Mouse (Mus musculus) frontal cortex, postnatal 10 days (tissue): ENCODE results near the gene Epn1.
A peak's percentile ranks its signal among the peaks of the same experiment; 100 is the strongest.
"Not testable (repeated sequence)": the region's sequence is repeated elsewhere in the genome, so short reads cannot be mapped to it uniquely, and the experiment has no call there.

ENCODE experiments used
- DNase-seq, 2 experiments: peaks; one replicate each; pipeline ENCODE4 v3.0.0; 2022; ENCODE audit warnings: low spot score in 2 of 2, mixed read lengths in 1 of 2

The Epn1 gene

GRCm38 (mm10) chr7:5058631-5059030 is 21.4 kb upstream of the Epn1 start:
- no peak for DNase-seq

DNA sequence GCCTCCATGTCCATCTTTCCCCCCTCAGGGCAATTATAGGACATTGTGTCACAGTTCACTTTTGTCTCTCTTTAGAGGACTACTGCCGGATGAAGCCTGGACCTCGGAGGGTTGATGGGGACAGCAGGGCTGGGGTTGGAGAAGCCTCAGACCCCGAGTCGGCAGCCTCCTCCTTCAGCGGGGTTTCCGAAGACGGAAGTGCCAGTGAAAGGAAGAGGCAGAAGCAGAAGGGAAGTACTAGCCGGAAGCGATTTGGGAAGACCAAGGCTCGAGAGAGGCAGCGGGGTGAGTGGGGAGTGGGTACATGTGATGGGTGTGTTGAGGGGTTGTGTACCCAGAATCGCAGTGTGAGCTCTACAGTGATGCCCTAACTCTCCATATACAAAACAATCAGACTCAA is 20.6 kb upstream of the Epn1 start:
- DNase-seq: no peak

DNA sequence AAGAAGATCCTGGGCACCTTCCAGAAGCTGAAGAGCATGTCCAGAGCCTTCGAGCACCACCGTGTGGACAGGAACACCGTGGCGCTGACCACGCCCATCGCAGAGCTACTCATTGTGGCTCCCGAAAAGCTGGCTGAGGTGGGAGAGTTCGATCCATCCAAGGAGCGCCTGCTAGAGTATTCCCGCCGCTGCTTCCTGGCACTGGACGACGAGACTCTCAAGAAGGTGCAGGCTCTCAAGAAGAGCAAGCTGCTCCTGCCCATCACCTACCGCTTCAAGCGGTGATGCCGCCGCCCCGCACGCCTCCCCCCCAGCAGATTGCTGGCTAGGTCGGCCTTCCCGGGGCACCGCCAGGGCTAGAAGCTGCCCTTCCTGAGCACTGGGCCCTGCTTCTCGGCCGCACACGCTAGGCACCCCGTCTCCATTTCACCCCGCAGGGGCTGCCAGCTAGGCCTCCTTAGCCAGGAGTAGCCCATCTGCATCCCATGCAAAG is 19.8 kb upstream of the Epn1 start:
- DNase-seq: peak; percentile 74 to 78

DNA sequence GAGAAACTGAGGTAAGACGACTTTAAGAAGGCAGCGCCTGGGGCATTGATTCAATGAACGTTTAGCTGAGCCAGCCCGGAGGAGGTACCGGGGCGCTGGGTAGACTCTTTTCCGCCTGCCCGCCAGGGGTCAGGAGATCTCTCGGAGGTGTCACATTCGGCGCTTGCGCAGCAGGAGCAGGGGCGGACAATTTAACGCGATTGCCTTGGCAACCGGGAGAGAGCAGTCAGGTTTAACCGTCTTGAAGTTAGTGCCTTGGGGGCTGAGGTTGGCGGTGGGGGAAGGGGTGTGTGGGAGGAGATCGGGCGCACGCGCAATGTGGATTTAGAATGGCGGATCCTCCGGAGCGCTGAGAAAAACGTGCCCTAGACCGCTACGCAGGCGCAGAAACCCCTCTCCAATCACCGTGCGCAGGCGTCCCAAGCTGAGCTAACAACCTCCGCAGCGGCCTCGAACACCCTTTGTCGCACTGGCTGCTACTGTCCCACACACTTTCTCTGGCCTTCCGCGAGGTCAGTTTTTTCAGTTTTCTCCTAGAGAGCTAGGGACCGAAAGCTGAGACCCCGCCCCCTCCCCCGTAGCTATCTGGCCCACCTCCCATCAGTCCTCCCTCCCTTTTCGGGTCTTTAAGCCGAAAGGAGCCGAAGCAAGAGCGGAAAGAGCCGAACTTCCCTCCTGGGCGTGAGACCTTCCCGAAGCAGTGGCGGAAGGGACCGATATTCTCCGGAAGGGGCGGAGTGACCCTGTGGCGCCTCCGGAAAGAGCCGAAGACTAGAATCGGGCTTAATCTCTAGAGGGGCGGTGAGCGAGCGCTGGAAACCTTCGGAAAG is 18.9 kb upstream of the Epn1 start:
- peak; percentile 97 to 99 for DNase-seq

GRCm38 (mm10) chr7:5061774-5062359 is 18.2 kb upstream of the Epn1 start, which contains the start of gene U2af2:
U2af2 (plus strand) TSS chr7:5062143.
- DNase-seq: peak; percentile 92 to 93

- DNase-seq: no peak
Observed at GRCm38 (mm10) chr7:5062360-5063001, 17.6 kb upstream of the Epn1 start.

DNA sequence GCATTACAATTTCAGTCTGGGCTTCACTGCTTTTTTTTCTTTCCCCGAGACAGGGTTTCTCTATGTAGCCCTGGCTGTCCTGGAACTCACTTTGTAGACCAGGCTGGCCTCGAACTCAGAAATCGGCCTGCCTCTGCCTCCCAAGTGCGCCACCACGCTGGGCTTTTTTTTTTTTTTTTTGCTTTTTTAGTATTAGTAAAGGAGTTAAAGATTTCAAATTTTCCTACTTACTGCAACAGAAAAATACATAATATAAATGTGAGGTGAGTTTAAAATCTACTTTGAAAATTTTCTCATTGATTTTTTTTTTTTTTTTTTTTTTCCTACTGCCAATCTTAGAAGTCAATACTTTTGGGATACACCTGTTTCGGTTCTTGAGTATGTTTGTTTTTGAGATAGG is 15.1 kb upstream of the Epn1 start:
- DNase-seq: no peak

DNA sequence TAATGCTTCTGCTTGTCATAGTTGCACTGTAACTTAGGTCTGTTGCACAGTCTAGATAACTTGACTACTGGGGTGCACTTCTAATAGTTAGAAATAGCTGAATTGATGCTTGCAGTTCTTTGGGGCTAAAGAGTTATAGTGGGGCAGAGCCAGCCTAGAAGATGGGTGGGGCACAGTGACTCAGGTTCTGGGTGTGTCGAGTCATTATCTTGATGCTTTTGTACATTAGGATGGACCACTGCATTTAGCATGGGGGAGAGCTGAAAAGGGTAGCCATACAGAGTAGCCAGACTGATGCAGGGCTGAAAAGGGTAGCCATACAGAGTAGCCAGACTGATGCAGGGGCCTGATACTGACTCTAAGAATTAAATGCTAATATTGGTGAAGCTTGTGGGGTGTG is 6.4 kb upstream of the Epn1 start:
- no peak for DNase-seq

- no peak for DNase-seq
Observed at GRCm38 (mm10) chr7:5074984-5075383, 5.1 kb upstream of the Epn1 start.

DNA sequence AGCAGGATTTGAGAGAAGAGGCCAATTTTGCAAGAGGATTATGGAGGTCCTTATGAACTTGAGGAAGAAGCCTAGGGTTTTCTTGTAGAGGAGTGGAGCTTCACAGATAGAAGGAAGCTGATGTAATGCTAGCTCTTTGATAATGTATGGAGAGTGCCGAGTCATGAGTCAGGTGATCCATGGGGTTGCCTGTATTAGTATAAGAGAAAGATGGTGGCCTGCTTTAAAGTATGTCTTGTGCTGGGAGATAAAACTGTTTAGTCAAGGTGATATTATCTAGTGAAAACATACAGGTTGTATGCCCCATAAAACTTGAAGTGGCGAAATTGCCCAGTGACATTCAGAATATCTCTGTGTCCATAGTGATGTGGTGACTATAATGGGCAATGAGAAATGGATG is 3.1 kb upstream of the Epn1 start:
- DNase-seq: no peak

DNA sequence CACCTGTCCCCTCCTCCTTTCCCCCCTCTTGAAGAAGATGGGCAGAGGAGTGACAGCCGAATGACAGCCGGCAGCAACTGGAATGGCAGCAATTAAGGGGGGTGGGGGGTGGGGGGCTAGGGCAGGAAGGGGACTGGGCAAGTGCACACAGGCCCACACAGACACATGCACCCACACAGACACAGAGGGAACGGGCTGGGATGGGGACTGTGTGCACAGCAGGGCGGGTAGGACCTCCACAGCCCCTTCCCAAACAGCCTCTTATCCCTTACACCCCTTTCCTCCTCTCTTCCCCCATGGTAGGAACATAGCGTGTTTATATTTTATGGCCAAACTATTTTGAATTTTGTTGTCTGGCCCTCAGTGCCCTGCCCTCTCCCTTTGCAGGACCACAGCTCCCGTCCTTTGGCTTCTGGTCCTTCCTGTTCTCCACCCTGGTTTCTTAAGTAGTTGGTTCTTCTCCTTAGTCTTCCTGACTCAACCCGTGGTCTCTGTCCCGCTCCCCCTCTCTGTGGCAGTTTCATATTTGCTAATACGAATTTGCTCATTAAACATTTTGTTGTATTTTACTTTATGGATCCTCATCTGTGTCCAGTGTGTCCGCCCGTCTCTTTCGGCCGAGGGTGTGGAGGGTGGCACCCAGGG is 548 bp upstream of the Epn1 start:
- not testable (repeated sequence) for DNase-seq

DNA sequence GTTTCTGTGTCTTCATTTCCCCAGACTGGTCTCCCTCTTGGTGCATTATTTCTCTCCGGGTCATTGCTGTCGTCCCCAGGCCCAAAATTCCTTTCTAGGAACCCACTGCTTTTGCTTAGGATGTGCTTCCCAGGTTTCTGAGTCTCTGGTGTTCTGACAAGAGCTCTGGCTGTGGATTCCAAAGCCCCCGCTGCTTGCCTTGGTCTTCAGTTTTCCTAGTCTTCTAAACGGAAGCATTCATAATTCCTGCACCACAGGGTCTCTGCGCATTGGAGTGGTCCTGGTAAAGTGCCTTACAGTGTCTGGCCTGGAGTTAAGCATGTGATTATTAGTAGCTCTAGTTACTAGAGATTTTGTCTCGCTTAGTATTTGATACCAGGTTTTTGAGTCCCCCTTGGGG is 780 bp downstream of the Epn1 start:
- no peak for DNase-seq

- DNase-seq: no peak
Observed at GRCm38 (mm10) chr7:5081241-5081640, 1.2 kb downstream of the Epn1 start.

DNA sequence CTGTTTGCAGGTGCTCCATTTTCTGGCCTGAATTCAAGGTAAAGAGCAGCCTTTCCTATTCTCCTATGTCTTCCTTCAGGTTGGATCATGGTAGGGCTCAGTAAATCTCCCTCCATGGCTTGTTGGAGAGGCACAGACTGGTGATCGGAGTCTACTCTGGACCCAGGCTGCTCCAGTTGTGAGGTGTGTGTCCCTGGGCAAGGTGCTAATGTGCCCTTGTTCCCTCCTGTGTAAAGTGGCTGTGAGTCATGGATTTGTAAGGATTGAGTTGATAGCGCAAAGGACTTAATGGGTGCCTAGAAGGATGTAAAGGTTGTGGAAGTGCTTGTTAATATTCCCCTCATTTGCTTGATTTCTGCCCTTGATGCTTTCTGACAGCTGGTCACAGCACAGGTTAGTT is 1.9 kb downstream of the Epn1 start:
- no peak for DNase-seq

- no peak for DNase-seq
Observed at GRCm38 (mm10) chr7:5083325-5084105, 3.5 kb downstream of the Epn1 start.

GRCm38 (mm10) chr7:5085512-5085911 is 5.5 kb downstream of the Epn1 start:
- no peak for DNase-seq

- no peak for DNase-seq
Observed at GRCm38 (mm10) chr7:5086921-5087440, 6.9 kb downstream of the Epn1 start.

DNA sequence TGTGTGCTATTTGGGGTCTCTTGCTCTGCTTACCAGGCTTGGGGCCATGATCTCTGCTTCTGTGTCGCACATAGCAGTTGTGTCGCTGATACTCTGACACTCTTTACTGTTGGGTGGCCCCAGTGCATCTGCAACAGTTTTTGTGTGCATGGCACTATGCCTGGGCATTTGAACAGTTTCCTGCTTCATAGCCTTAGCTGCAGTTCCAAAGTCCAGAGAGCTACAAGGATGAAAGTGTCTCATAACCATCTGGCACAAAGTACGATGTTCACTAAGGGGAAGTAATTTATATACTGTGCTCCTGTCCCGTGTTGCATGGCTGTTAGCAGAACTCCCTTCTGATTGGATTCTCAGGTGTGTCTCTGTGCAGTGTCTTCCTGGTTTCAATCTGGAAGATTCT is 7.9 kb downstream of the Epn1 start:
- no peak for DNase-seq

- no peak for DNase-seq
Observed at GRCm38 (mm10) chr7:5089853-5090252, 9.8 kb downstream of the Epn1 start.

GRCm38 (mm10) chr7:5091008-5091728 is 11.1 kb downstream of the Epn1 start:
- no peak for DNase-seq

GRCm38 (mm10) chr7:5092381-5092780 is 12.3 kb downstream of the Epn1 start:
- DNase-seq: no peak
